Mouse (Mus musculus) right cerebral cortex, postnatal 10 days (tissue): ENCODE data around the gene Olfr1162.
"Not testable (repeated sequence)": the region's sequence is repeated elsewhere in the genome, so short reads cannot be mapped to it uniquely, and the experiment has no call there.

ENCODE experiments used
- DNase-seq, 2 experiments: peaks; one replicate each; pipeline ENCODE4 v3.0.0; 2021; ENCODE audit warnings: low spot score in 2 of 2

Olfr1162 gene

GRCm38 (mm10) chr2:88051029-88051428, at the start of gene Olfr1162:
TSS of gene Olfr1162 (minus strand) at chr2:88051129.
- no peak for DNase-seq

GRCm38 (mm10) chr2:88093866-88094265, 42.9 kb upstream of the Olfr1162 start, which contains the start of gene Olfr1164:
TSS of gene Olfr1164 (minus strand) at chr2:88093966.
- no peak for DNase-seq

- no peak for DNase-seq
These were observed 20.8 kb upstream of the Olfr1162 start, which contains the start of gene Olfr1163 for GRCm38 (mm10) chr2:88071730-88072129. TSS of gene Olfr1163 (minus strand) at chr2:88071830.

GRCm38 (mm10) chr2:88063587-88063986, 12.7 kb upstream of the Olfr1162 start:
- no peak for DNase-seq

- no peak for DNase-seq
These were observed 13.3 kb downstream of the Olfr1162 start, which contains the start of gene Olfr73 for GRCm38 (mm10) chr2:88037599-88037998. TSS of gene Olfr73 (minus strand) at chr2:88037699.

GRCm38 (mm10) chr2:88022474-88022873, 28.5 kb downstream of the Olfr1162 start, which contains the start of gene Olfr1161:
TSS of gene Olfr1161 (plus strand) at chr2:88022774.
- DNase-seq, result not testable (repeated sequence)

- no peak for DNase-seq
These were observed 43.2 kb downstream of the Olfr1162 start, which contains the start of gene Olfr1160 for GRCm38 (mm10) chr2:88007515-88008318. TSS of gene Olfr1160 (minus strand) at chr2:88008268.
